Mouse (Mus musculus): ENCODE measurements at regions not wholly inside any gene's neighbourhood (a gene's known extent, or its start where the extent isn't known, plus 50 kb on each side); places are given as distances from the start of the nearest gene placed in this dataset.

DNA sequence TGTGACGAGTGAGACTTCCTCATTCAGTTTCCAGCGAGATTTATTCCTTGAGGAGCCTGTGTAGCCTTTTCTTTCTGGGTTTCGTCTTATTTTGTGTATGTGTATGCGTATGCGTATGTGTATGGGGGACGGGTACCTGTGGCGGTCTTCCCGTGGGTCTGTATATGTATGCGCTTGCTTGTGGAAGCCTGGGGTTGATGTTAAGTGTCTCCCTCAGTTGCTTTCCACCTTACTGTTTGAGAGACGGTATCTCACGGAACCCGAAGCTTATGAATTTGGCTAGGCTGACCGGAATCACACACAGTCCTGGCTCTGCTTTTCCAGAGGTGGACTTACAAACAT, 87.1 kb downstream of the Ankrd50 start:
- DNase-seq (ENCODE audit: low spot score in 2 of 2) = no peak

DNA sequence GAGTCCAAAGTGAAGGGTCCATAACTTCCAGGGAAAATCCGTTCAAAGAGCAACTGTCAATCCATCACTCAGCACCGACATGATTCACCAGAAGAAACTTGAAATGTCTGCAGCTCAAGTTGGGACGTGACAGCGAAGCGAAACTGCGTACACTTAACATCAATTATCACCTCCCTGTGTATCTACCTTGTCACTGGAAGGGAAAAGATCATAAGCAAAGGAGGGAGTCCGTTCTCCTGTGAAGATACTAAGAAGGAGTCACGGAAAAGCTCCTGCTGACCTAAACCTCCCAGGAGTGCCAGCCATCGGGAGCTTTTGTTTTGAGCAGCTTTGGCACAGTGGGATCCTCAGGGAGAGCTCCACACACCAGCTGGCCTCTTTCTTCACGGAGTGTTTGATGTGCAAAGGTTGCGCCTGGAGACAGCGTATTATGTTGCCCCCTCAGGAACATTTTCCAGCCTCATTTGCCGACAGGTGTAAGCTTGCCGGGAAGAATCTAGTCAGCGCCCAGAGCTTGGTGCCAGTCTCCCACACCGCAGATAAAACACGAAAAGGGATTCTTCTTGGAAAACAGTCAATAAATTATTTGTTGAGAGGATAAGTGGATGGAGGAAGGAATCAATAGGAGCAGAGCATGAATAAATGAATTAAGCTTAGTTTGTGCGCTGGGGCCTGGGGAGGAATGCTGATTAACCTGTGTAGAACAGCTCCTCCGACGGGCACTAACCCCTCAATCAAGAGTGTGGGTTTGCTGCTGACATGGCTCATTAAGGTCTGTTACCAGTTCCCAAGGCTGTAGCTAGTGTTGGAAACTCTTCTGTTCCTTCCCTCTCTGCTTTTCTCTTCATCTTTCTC, 87.7 kb downstream of the Ankrd50 start:
- peak in 1 of 2 experiments; percentile 3 for DNase-seq (ENCODE audit: low spot score in 2 of 2)

- no peak for DNase-seq (ENCODE audit: low spot score in 2 of 2)
These were observed 90.3 kb downstream of the Ankrd50 start for GRCm38 (mm10) chr3:38394308-38394707.

DNA sequence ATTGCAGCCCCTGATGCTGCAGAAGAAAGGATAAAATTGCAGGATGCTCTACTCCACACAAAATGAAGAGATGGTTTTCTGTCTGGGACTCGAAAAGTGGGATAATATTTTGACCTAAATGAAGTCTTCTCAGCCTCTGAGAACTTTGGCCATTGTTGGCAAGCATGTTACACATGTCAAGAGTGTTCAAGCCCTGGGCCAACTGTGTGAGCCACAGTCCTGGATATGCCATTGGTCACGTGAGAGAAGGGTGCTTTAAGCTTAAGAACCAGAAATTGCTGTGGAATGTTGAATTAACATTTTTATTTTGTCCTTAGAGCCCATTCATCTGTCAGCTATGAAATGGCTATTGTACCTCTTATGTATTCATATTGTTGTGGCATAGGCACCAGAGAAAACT, 95.0 kb downstream of the Ankrd50 start:
- no peak for DNase-seq (ENCODE audit: low spot score in 2 of 2)

DNA sequence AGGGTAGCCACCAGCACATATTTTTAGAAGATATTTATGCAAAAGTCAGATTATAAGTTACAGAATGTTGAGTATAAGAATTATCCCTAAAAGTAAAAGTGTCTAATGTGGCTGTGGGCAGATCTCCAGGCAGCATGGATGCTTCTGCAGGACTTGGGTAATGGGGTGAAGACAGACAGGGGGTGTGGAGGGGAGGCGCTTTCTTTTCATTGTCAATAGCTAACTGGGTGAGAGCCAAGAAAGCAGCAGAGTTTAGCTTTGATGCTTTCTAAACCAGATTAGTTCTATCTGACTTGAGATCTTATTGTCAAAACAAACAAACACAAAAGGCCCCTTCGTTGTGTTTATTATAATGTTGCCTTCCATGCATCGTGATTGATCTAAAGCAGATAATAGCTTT, 95.7 kb downstream of the Ankrd50 start:
- no peak for DNase-seq (ENCODE audit: low spot score in 2 of 2)

GRCm38 (mm10) chr3:38382743-38383142, 101.9 kb downstream of the Ankrd50 start:
- no peak for DNase-seq (ENCODE audit: low spot score in 2 of 2)

GRCm38 (mm10) chr3:38381623-38382022, 103.0 kb downstream of the Ankrd50 start:
- DNase-seq (ENCODE audit: low spot score in 2 of 2) = no peak

DNA sequence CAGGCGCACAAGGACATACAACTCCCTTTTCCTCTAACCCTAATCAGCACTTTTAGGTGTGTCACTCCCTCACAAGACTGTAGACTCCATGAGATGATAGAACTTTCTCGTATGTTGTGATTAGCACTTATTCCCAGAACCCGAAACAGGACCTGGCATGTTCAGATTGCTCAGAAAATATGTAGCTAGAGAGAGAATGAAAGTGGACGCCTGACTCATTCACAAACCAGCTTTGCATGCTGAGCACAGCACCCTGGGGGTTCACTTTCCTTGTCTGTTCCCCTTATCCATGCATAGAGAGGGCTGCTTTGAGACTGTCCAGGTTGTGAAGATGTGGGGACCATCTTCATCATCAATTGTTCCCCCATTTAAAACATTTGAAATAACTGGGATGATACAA, 111.0 kb downstream of the Ankrd50 start:
- no peak for DNase-seq (ENCODE audit: low spot score in 2 of 2)

- DNase-seq (ENCODE audit: low spot score in 2 of 2) = no peak
These were observed 112.9 kb downstream of the Ankrd50 start for GRCm38 (mm10) chr3:38371702-38372101.

- no peak for DNase-seq (ENCODE audit: low spot score in 2 of 2)
These were observed 120.8 kb downstream of the Ankrd50 start for GRCm38 (mm10) chr3:38363888-38364287.

DNA sequence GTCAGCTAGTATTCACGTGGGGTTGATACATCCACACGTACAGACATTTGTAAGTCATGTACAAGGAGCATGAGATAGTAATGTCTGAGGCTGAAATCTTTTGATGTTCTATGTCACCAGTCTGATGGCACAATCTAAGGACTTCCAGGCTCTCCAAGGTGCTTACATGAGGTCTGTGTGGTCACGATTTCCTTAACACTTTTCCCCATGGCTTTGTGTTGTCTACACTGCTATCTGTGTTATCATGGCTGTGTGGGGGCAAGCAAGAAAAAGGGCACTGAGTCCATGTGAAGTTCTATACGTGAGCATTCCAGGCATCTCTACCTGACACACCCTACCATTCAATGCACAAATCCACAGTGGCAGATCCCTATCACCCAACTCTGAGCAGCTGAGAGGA, 123.2 kb downstream of the Ankrd50 start:
- no peak for DNase-seq (ENCODE audit: low spot score in 2 of 2)

GRCm38 (mm10) chr3:38360974-38361373, 123.7 kb downstream of the Ankrd50 start:
- DNase-seq (ENCODE audit: low spot score in 2 of 2) = no peak

DNA sequence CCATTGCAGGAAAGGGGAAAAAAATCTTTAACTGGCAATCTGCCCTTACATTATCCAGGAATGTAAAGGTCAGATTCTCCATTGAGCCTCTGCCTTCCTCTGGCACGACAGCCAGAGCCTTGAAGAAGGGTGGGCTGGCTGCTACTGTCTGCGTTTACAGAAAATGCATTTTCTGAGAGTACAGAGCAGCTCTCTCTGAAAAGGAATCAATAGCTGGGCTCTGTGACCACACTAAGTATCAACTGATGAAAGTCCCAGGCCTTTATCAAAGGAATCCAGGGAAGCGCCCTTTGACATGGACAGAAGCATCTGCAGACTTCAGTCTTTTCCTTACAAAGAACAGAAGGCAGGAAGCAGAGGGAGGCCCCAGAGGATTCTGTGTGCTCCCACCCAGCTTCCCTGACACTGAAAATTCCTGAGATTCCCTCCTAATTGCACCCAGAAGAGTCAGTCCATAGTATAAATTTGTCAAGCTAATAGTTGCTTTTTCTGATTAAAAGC, 124.2 kb downstream of the Ankrd50 start:
- DNase-seq (ENCODE audit: low spot score in 2 of 2) = no peak

DNA sequence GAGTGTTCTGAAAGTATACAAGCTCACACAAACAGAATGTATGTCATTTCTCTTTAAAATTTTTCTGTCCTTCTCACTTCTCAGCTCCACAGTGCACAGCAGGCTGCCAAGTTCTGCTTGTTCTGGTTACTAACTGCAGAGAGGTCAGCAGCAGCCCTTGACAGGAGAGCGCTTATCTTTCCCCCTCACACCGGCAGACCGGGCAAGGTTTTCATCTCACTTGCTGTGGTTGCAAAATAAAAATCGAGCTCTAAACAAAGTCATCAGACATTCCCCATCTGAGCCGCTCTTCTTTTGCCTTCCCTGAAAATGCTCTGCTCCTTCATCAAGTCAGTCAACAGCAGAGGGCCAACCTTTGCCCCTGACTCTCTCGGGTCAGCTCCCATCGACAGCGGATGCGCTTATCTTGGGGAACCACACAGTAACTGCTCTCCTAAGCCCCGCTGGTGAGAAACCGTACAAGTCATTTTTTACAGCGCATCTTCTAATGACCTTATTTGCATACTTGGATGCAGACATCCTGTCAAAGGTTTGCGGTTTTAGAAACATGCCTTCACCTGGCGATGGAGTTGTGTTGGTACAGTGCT, 126.6 kb downstream of the Ankrd50 start:
- no peak for DNase-seq (ENCODE audit: low spot score in 2 of 2)

- DNase-seq (ENCODE audit: low spot score in 2 of 2) = no peak
These were observed 140.4 kb downstream of the Ankrd50 start for GRCm38 (mm10) chr3:38344283-38344682.

DNA sequence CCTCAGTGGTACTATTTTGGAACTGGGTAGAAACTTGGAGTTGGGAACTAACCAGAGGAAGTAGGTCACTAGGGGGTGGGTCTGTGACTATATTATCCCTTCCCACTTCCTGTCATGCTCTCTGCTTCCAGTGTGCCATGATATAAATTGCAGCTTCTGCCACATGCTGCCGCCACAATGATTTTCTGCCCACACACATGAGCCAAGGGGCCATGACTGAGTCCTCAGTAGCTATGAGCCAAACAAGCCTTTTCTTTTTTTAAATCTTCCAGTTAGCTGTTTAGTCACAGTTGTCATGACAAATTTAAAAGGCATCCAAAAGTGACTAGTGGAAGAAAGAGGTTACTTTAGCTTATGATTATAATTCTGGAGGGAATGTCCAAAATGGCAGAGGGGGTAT, 143.0 kb downstream of the Ankrd50 start:
- no peak for DNase-seq (ENCODE audit: low spot score in 2 of 2)

- DNase-seq (ENCODE audit: low spot score in 2 of 2) = no peak
These were observed 151.2 kb downstream of the Ankrd50 start for GRCm38 (mm10) chr3:38333321-38333910.

- DNase-seq (ENCODE audit: low spot score in 2 of 2) = no peak
These were observed 153.5 kb downstream of the Ankrd50 start for GRCm38 (mm10) chr3:38331169-38331568.

GRCm38 (mm10) chr3:38327286-38327685, 157.4 kb downstream of the Ankrd50 start:
- DNase-seq (ENCODE audit: low spot score in 2 of 2) = no peak

DNA sequence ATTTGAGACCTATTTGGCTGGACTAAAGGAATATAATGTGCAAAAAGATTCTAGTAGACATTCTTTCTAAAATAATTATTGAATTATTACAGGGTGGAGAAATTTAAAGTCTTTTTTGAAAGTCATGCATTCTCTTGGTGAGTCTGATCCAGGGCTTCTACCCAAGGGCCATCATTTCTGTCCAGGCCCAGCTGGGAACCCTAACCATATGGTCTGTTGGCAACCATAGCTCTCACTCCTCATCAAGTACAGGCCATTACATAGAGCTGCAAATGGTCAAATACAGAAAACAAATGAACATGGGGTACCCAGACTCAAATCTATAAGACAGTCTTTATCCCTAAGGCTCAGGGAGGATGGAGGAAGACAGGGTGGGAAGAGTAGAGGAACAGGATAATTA, 158.4 kb downstream of the Ankrd50 start:
- DNase-seq (ENCODE audit: low spot score in 2 of 2) = no peak

DNA sequence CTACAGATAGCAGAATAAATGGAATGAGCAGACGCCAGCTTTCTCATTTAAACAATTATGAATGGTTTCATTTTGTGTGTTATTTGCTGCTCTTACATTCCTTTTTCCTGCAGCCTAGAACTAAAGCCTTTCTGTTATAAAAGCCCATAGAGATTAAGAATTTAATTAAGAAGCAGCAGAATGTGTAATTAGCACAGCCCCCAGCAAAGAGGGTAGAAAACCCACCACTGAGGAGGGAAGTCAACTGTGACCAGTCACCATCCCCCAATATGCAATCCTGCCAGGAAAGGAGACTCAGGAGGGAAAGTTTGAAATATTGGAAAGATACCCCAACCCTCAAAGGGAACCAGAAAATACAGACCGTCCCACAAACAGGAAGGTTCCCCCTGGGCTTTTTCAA, 160.0 kb downstream of the Ankrd50 start:
- DNase-seq (ENCODE audit: low spot score in 2 of 2) = no peak

- no peak for DNase-seq (ENCODE audit: low spot score in 2 of 2)
These were observed 162.2 kb downstream of the Ankrd50 start for GRCm38 (mm10) chr3:38322426-38322825.
